Mouse (Mus musculus): ENCODE data around the gene Lamb3.

DNA sequence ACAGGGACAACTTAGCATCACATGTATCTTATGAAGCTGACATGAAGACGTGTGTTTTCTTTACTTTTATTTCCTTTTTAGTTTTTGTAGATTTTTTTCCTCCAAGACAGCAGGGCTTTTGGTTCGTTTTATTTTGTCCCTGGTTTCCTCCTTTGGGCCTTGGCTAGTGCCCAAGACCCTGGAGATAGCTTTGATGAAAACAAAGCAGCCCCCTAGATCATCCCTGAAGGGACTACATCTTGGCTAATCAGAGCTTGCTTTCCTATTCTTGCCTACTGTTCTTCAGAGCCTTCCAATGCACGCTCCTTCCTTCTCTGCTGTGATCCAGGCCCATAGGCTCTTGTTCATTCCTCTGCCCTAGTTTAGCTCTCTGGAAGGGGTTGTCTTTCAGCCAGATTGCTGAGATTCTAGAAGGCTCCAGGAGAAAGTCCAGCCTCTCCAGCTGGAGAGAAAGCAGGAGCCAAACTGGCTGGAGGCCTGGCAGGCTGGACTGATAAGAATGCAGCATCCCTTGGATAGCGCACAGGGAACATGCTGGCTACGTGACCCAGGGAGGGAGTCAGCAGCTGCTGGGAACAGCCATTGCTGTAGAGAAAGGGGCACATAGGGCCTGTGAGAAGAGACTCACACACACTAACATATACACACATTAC lies 108.3 kb downstream of the Lamb3 start:
- TF ChIP-seq GATA1 (IDR thresholded peaks at IDR 0.05; ENCODE audit: borderline replicate concordance, low read length) (no peak), CTCF (IDR thresholded peaks at IDR 0.05; ENCODE audit: low read depth, low read length) (no peak), TAL1 (conservative IDR thresholded peaks at IDR 0.05; ENCODE audit: low read depth, low read length) (no peak)

Data from G1E (cell line).